Mouse (Mus musculus) ES-Bruce4 (cell line): ENCODE results near the gene Tnp2. TPM values are rescaled to one million over a fixed set of nuclear protein-coding genes. Genes with fewer than 3 reads are reported as not detected.

Source experiments
- H3K27ac ChIP-seq: 2 replicates; pipeline ENCODE4 v1.5.1; 2012; ENCODE audit warnings: low read length, inconsistent platforms; ENCODE audit not compliant: insufficient read depth
- H3K27me3 ChIP-seq: 2 replicates; pipeline ENCODE4 v1.6.1; 2012; ENCODE audit warnings: mild to moderate bottlenecking, low read length, inconsistent platforms; ENCODE audit not compliant: control insufficient read depth, poor library complexity, insufficient read depth, severe bottlenecking
- H3K36me3 ChIP-seq: 2 replicates; pipeline ENCODE4 v1.6.1; 2012; ENCODE audit warnings: inconsistent platforms, mild to moderate bottlenecking, low read length, moderate library complexity; ENCODE audit not compliant: control insufficient read depth, poor library complexity, insufficient read depth, severe bottlenecking
- H3K4me1 ChIP-seq: one replicate; pipeline ENCODE4 v1.8.1; 2011; ENCODE audit warnings: low read length; ENCODE audit not compliant: control insufficient read depth, insufficient read depth
- H3K4me3 ChIP-seq: 2 replicates; pipeline ENCODE4 v1.5.1; 2011; ENCODE audit warnings: low read depth, mild to moderate bottlenecking, low read length
- H3K9ac ChIP-seq: 2 replicates; pipeline ENCODE4 v1.6.1; 2012; ENCODE audit warnings: low read depth, mild to moderate bottlenecking, inconsistent platforms; ENCODE audit not compliant: poor library complexity, severe bottlenecking
- H3K9me3 ChIP-seq: replicated peaks from 2 replicates; pipeline ENCODE4 v1.6.1; 2012; ENCODE audit warnings: mild to moderate bottlenecking, low read length, inconsistent platforms; ENCODE audit not compliant: control insufficient read depth, poor library complexity, insufficient read depth, severe bottlenecking
- CTCF ChIP-seq: IDR thresholded peaks from one replicate; pipeline ENCODE4 v1.8.1; 2011; ENCODE audit warnings: low read depth, low read length
- EP300 ChIP-seq: IDR thresholded peaks from 2 replicates; pipeline ENCODE4 v1.6.1; 2011; ENCODE audit warnings: low read depth, low read length; ENCODE audit not compliant: insufficient read depth
- POLR2A ChIP-seq: IDR thresholded peaks from one replicate; pipeline ENCODE4 v1.8.1; 2011; ENCODE audit warnings: low read length; ENCODE audit not compliant: insufficient read depth
- polyA plus RNA-seq: library from polyadenylated mRNA; stranded (reverse); fragments of >200 nt; gene quantifications from 2 replicates; pipeline ENCODE4 v1.2.4, GENCODE M21; 2011; ENCODE audit warnings: low read depth; ENCODE audit not compliant: missing spikeins, insufficient read depth, insufficient read length

The Tnp2 gene
- polyA plus RNA-seq: not detected in 2 replicates

DNA sequence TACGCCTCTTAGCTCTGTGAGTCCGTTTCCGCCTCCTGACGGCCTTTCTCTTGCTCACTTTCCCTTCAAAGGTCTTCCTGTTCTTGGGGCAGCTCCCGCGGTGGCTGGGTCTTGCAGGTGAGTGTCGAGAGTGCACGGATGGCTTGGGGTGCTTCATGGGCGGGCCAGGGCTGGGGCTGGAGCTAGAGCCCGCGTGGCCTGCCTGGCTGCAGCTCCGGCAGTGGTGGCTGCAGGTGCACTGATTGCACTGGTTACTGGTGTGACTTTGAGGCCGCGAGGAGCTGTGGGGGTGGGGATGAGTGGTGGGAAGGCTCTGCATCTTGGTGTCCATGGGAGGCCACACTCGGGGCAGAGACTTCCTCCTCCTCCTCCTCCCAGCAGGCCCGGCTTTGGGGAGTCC is at the start of gene Tnp2:
Tnp2 (minus strand) TSS at position 390 of the 400 bp plus-strand sequence.
- Histone ChIP-seq H3K9ac (no peak within 1 kb of the TSS), H3K4me3 (peak within 1 kb of the TSS; percentile 18), H3K4me1 (peaks cover 1% of the 10 kb centered on the region), H3K27ac (no peak within 1 kb of the TSS), H3K9me3 (no peaks in the 10 kb centered on the region), H3K27me3 (no peaks in the 10 kb centered on the region; the same call in 1 of the 2 replicates), H3K36me3 (no peaks in the 10 kb centered on the region)
- TF ChIP-seq EP300 (no peak), CTCF (no peak), POLR2A (no peak)

GRCm38 (mm10) chr16:10837903-10838302 is 49.4 kb upstream of the Tnp2 start:
- Histone ChIP-seq H3K4me1 (no peaks in the 10 kb centered on the region), H3K4me3 (no peak overlapping the region), H3K9ac (no peak overlapping the region), H3K27ac (no peak overlapping the region), H3K9me3 (no peaks in the 10 kb centered on the region), H3K27me3 (no peaks in the 10 kb centered on the region), H3K36me3 (no peaks in the 10 kb centered on the region)
- TF ChIP-seq EP300: no peak

DNA sequence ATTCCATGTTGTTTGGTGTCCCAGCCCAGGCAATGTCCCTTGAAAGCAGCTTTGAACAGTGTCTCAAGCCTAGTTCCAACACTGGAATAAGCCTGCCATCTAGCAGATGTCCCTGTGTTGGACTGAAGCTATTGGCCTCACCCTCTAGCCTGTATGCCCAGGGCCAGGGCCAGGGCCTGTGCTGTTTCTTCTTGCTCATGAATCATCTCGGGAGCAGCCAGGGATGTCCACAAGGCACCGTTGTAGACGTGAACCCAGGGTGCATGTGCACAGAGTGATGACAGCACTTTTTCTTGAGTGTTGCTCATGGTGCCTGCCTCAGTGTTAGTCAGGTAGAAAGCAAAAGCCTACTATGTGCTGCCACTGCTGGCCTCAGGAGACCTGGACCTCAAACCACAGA is 48.8 kb upstream of the Tnp2 start:
- Histone ChIP-seq H3K9me3 (no peaks in the 10 kb centered on the region), H3K9ac (no peak overlapping the region), H3K27ac (no peak overlapping the region), H3K4me3 (no peak overlapping the region), H3K36me3 (no peaks in the 10 kb centered on the region), H3K4me1 (no peaks in the 10 kb centered on the region), H3K27me3 (no peaks in the 10 kb centered on the region)
- TF ChIP-seq EP300: no peak
- no peak for TF ChIP-seq POLR2A
- TF ChIP-seq CTCF: no peak

DNA sequence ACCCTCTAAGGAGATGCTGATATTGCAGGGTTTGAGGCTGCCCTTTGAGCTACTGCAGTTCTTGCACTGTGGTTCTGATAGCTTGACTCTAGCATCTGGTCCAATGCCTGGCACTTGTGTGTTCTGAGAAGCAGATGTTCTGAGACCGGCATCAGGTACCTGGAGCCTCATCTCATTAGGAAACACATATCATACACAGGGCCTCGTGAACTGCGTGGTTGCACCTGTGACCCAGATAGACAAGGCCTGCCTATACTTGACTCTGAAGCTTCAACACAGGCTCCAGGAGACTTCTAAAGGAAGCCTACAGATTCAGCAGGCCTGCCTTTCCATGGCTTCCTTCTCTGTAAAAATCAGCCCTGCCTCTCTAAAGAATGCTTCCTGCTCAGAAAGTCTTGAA is 47.9 kb upstream of the Tnp2 start:
- Histone ChIP-seq H3K4me3 (no peak overlapping the region), H3K9me3 (no peaks in the 10 kb centered on the region), H3K27ac (no peak overlapping the region), H3K36me3 (no peaks in the 10 kb centered on the region), H3K9ac (no peak overlapping the region), H3K4me1 (no peaks in the 10 kb centered on the region), H3K27me3 (no peaks in the 10 kb centered on the region)
- TF ChIP-seq EP300 (no peak), CTCF (no peak), POLR2A (no peak)

GRCm38 (mm10) chr16:10834911-10835587 is 46.6 kb upstream of the Tnp2 start, which contains the start of gene Rmi2:
Gene Rmi2, plus strand, starts transcription at chr16:10835059.
- Histone ChIP-seq H3K27ac (no peak within 1 kb of the TSS), H3K9ac (peak within 1 kb of the TSS; percentile 48), H3K27me3 (no peaks in the 10 kb centered on the region), H3K4me3 (peak within 1 kb of the TSS; percentile 62), H3K9me3 (no peaks in the 10 kb centered on the region), H3K4me1 (no peaks in the 10 kb centered on the region), H3K36me3 (no peaks in the 10 kb centered on the region)
- TF ChIP-seq EP300 (no peak), CTCF (no peak), POLR2A (peak; percentile 50)

- Histone ChIP-seq H3K9ac (peak overlapping the region; percentile 48), H3K27me3 (no peaks in the 10 kb centered on the region), H3K36me3 (no peaks in the 10 kb centered on the region), H3K4me3 (no peak overlapping the region), H3K27ac (no peak overlapping the region), H3K4me1 (no peaks in the 10 kb centered on the region), H3K9me3 (no peaks in the 10 kb centered on the region)
- TF ChIP-seq EP300 (no peak), POLR2A (no peak), CTCF (no peak)
These were observed 46.1 kb upstream of the Tnp2 start for GRCm38 (mm10) chr16:10834542-10834910.
